Mouse (Mus musculus) liver, adult 2 months (tissue): ENCODE data around the gene Fkbp9.

Experiments used
- CTCF ChIP-seq: fragments of 200-500 bp; IDR thresholded peaks from 2 replicates; pipeline ENCODE4 v1.5.1; 2011; ENCODE audit warnings: low read depth, low read length, control low read depth
- POLR2A ChIP-seq: fragments of 200-500 bp; IDR thresholded peaks from 2 replicates; pipeline ENCODE4 v1.6.1; 2011; ENCODE audit warnings: low read length, control low read depth; ENCODE audit not compliant: insufficient read depth; ENCODE audit errors: extremely low read depth

DNA sequence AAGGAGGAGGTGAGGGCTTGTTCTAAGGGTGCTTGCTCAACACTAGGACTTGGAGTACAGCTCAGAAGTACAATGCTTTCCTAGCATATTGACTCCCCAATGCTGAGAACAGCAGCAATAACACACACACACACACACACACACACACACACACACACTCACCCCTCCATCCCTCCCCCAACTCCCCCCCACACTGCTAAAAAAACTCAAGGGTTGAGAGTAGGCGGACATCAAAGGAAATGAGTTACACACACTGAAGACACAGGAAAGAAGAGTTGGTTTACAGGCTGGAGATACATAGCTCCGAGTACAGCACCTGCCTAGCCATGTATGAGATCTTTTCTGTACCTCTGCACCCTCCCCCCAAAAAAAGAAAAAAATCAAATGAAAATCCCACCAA is 84.4 kb downstream of the Fkbp9 start:
- no peak for TF ChIP-seq CTCF
- no peak for TF ChIP-seq POLR2A
